Mouse (Mus musculus) skeletal muscle tissue, postnatal 0 days (tissue): ENCODE data around the gene Gsdma. TPM values are rescaled to one million over a fixed set of nuclear protein-coding genes. Genes with fewer than 3 reads are reported as not detected.

ENCODE experiments used
- polyA plus RNA-seq: library from polyadenylated mRNA; unstranded; fragments of >200 nt; fragmentation: Nextera tagmentation; extraction: Ambion mirVana; gene quantifications from 2 replicates; pipeline ENCODE4 v1.2.1, GENCODE M21; 2015

The Gsdma gene
- 1.4 TPM in 1 of 2 replicates, not detected in the other for polyA plus RNA-seq

DNA sequence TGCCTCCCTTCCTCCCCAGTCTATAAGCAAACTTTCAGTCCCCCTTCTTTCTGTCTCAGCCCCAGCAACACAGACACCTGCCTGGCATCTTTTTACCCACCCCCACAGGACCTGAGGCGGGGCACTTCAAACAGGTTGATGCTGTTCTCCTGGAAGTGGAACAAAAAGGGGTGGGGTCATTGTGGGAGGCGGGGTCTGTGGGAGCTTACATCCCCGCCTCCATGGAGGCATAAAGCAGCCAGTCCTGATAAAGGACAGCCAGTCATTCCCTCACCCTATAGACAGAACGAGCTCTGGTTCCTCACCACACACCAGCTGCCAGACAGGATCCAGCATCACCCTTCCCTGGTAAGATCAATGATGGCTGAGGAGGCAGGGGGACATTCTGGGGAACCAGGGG lies at the start of gene Gsdma:
Gene Gsdma (plus strand): TSS at position 261 of the 400 bp plus-strand sequence.

GRCm38 (mm10) chr11:98625611-98626410 lies 38.3 kb upstream of the Gsdma start, which contains the start of the genes Gm12355 and Gsdma3:
TSS of gene Gm12355 (minus strand) at chr11:98625661.
TSS of gene Gsdma3 (plus strand) at chr11:98626360.

GRCm38 (mm10) chr11:98646459-98646858 lies 17.7 kb upstream of the Gsdma start, which contains the start of gene Gsdma2:
TSS of gene Gsdma2 (plus strand) at chr11:98646759.

GRCm38 (mm10) chr11:98681786-98682745 lies 17.9 kb downstream of the Gsdma start, which contains the start of gene Psmd3:
TSS of gene Psmd3 (plus strand) at chr11:98682554.

DNA sequence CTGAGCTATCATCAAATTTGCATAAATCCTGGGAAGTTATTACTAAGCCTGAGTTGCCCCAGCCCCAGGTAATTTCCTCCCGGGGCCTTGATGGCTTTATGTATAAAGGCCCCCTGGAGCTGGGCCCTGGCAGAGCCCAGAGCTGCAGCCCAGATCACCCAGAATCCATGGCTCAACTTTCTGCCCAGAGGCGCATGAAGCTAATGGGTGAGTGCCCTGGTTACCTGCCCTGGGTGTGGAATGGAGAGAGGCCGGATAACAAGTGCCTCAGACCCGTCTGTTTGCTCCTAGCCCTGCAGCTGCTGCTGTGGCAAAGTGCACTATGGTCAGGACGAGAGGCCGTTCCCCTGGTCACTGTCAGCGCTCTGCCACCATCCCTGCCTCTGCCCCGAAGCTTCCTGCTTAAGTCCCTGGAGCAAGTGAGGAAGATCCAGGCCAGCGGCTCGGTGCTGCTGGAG lies 37.1 kb downstream of the Gsdma start, which contains the start of gene Csf3:
Gene Csf3 (plus strand): TSS at position 51 of the 458 bp plus-strand sequence.

Other genes starting within 250 kb of the Gsdma start
- gene Mien1, start 225.4 kb upstream of the Gsdma start, polyA plus RNA-seq: 46.4 and 58.6 TPM in 2 replicates
- 0.27 TPM in 1 of 2 replicates, not detected in the other for gene Grb7, start 218.0 kb upstream of the Gsdma start, polyA plus RNA-seq
- gene Ikzf3, start 118.3 kb upstream of the Gsdma start, polyA plus RNA-seq: 0.13 and 0.28 TPM in 2 replicates
- 0.21 and 0.23 TPM in 2 replicates for gene Zpbp2, start 113.3 kb upstream of the Gsdma start, polyA plus RNA-seq
- gene Ormdl3, start 77.0 kb upstream of the Gsdma start, polyA plus RNA-seq: 34.8 and 60.2 TPM in 2 replicates
- gene Lrrc3c, start 66.1 kb upstream of the Gsdma start, polyA plus RNA-seq: not detected in 2 replicates
- 0.40 TPM in 1 of 2 replicates, not detected in the other for gene Gm12355, start 38.7 kb upstream of the Gsdma start, polyA plus RNA-seq
- not detected in 2 replicates for gene Gsdma3, start 38.0 kb upstream of the Gsdma start, polyA plus RNA-seq
- gene Gsdma2, start 17.6 kb upstream of the Gsdma start, polyA plus RNA-seq: not detected in 2 replicates
- 148 and 160 TPM in 2 replicates for gene Psmd3, start 18.2 kb downstream of the Gsdma start, polyA plus RNA-seq
- gene Csf3, start 36.9 kb downstream of the Gsdma start, polyA plus RNA-seq: not detected in 2 replicates
- 23.4 and 23.6 TPM in 2 replicates for gene Med24, start 65.1 kb downstream of the Gsdma start, polyA plus RNA-seq
- 39.8 and 45.3 TPM in 2 replicates for gene Thra, start 76.3 kb downstream of the Gsdma start, polyA plus RNA-seq
- gene Nr1d1, start 111.0 kb downstream of the Gsdma start, polyA plus RNA-seq: 12.0 and 12.5 TPM in 2 replicates
- gene Msl1, start 131.2 kb downstream of the Gsdma start, polyA plus RNA-seq: 15.3 TPM in 2 replicates
- gene Casc3, start 140.6 kb downstream of the Gsdma start, polyA plus RNA-seq: 14.2 and 15.4 TPM in 2 replicates
- 1.3 and 1.8 TPM in 2 replicates for gene Rapgefl1, start 172.4 kb downstream of the Gsdma start, polyA plus RNA-seq
- gene Wipf2, start 199.3 kb downstream of the Gsdma start, polyA plus RNA-seq: 1.0 and 1.4 TPM in 2 replicates
- gene Cdc6, start 243.4 kb downstream of the Gsdma start, polyA plus RNA-seq: 2.6 and 4.5 TPM in 2 replicates